Mouse (Mus musculus): ENCODE results near the gene Vps52.
"Not testable (repeated sequence)": the region's sequence is repeated elsewhere in the genome, so short reads cannot be mapped to it uniquely, and the experiment has no call there.

Gene Vps52

DNA sequence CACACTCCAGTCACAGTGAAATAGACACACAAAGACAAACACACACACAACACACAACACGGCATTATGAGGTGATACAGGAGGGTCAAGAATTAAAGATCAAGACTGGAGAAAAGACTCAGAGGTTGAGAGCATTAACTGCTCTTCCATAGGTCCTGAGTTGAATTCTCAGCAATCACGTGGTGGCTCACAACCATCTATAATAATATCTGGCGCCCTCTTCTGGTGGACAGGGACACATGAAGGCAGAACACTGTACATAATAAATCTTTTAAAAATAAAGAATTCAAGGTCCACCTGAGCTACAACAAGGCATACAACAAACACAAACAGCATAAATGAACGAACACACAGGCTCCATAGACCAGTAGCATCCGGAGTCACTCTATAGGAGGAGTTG, 13.3 kb downstream of the Vps52 start:
- DNase-seq: no peak

DNA sequence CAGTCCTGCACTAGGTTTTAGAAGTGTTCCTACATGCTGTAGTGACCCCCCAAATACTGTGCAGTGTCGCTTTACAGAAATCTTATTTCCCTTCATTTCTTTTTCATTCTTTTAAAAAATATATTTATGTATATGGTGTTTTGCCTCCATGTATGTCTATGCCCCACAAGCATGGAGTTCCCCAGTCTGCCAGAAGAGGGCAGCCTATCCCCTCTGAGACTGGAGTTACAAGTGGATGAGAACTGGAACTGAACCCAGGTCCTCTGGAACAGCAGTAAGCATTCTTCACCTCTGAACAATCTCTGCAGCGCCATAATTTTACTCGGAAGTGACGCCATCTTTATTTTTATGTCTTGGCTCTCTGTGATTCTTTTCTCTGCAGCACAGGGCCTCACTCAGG, 13.8 kb downstream of the Vps52 start:
- DNase-seq: no peak

DNA sequence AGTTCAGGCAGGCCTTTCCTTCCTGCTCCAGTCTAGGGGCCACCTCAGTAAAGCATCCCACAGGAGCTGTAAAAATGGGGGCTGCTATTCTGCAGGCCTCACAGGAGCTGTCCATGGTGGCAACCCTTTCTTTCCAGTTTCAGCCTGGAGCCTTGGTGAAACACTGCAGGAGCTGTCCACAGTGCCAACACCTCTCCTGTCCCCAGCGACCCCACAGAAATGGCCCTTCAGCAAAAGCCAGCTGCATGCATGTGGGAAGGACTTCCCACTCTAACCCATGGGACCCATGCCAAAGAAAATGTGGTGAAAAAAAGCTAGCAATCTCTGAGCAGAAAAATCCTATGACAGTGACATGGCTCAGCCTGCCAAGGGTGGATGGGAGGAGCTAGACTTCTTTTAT, 17.1 kb downstream of the Vps52 start:
- DNase-seq: no peak

DNA sequence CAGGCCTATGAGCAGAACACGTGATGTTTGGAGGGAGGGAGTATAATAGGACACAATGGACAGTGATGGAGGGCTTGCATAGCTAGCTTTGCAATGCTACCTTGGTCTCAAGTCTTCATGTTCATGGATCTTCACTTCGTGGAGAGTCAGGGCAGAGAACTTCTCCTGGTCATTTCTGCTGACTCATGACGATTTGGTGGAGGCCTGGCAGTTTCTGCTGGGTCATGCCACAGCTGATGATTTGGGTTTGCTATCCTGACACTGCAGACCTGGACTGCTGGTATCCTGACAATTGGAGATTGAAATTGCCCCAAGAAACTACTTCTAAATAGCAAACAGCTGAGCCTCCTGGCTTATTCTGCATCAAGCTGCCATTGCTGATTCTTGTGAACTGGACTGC, 18.0 kb downstream of the Vps52 start:
- no peak for DNase-seq

DNA sequence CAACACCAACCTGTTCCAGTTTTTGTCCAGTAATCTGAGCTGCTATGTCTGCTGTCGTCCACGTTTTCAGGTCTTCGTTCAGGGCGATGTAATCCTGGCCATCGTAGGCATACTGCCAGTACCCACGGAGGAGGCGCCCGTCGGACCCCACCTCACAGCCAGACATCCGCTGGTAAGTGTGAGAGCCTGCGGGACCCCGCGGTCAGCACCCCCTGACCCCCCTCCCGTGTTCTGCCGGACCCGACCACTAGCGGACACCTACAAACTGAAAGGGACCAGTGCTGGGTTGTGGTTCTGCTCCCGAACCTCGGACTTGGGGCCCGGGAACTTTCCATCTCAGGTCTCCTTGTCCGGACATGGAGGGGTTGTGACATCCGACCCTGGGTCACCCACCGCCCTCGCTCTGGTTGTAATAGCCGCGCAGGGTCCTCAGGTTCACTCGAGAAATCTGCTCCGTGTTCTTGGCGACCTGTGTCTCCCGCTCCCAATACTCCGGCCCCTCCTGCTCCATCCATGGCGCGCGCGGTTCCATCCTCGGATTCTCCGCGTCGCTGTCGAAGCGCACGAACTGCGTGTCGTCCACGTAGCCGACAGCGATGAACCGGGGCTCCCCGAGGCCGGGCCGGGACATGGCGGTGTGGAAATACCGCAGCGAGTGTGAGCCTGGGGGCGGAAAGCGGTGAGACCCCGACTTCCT, 22.4 kb downstream of the Vps52 start:
- DNase-seq: no peak

DNA sequence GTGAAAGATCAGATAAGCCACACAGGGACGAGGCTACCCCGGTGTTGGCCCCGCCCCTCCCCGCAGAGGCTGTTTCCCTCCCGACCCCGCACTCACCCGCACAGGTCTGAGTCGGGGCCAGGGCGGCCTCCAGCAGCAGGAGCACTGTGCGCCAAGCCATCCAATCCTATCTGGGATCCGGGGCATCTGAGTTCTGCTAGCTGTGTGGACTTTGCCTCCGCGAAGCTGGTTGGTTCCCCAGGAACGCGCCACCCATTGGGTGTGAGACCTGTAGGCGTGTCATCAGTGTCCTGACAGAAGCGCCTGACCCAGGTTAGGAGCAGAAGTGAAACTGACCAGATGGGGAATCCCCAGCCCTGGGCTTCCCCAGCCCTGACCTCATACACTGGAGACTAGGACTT, 23.0 kb downstream of the Vps52 start:
- no peak for DNase-seq

DNA sequence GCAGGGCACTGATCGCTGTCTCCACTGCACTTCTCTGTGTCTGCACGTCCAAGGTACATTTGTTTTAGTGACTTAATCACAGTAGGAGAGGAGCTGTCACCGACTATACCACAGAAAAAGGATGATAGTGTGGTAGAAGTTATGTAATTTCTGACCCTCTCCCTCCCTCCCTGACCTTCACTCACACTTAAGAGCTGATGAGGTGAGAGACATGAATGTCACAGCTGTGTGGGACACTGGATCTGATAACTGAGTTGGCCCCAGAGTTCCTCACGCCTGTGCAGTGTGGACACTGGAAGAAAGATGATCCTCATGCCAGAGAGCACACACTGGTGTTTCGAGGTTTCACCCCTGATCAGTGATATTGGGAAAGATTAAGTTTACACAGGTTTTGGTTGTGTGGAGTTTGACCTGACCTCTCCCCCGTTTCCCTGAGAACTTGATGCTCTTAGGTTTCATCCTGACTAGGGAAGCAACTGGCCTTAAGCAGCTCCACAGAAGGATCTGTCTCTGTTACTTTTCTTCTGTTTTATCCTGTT, 24.0 kb downstream of the Vps52 start:
- DNase-seq: no peak

DNA sequence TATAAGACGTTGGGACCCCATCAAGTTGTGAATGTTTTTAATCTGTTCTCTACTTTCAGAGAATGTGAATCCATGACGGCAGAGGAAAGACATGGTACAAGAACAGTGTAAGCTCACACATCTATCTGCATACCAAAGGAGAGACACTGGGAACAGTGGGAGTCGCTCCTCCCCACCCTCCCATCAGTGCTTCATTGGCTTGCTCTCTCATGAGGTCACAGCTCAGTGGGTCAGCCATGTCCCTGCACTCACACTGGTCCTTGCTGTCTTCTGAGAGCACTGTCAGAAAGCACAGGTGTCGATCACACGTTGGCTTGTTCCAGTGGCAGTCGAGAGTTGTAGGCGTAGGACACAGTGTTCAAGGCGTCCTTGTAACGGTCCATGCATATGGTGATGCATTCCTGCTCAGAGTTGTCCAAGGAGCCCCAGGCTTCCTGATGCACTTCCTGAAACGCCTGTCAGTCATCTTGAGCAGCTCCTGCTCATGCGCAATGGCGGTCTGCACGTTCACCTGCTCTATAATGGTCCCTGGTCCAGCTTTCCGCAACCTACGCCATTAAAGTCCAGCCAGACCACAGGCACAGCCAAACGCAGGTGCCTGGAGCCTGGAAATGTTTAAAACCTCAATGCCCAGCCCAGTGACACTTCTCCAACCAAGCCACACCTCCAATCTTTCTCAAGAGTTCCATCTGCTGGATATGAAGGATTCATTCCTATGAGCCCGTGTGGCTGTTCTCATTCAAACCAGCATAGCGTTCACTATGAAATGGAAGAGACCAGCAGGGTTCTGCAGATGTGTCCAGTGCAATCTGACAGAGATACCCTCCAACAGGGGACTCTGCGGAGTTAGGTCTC, 24.8 kb downstream of the Vps52 start:
- DNase-seq: no peak

DNA sequence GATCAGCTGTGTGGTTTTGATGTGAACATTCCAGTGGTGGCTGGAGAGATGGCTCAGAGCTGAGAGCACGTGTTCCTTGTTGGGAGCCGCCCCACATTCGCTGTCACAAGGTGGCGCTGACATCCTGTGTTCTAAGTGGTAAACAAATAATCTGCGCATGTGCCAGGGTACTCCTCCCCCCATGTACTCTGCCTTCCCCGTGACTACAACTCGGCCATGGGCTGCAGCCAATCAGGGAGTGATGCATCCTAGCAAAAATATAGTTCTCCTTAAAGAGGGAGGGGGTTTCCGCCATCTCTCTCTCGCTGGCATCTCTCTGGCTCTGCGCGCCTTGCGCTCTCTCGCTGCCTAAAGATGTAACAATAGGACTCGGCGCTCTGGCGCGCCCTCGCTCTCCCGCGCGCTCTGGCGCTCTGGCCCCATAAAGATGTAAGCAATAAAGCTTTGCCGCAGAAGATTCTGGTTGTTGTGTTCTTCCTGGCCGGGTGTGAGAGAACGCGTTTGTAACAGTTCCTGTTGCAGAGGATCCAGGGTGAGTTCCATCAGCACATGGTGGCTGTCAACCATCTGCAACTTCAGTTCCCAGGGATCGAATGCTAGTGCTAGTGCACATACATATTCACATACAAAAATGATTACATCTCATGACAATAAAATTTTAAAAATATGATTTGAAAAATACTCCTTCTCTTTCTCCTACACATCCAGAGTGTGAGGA, 25.7 kb downstream of the Vps52 start:
- peak; percentile 91 for DNase-seq

DNA sequence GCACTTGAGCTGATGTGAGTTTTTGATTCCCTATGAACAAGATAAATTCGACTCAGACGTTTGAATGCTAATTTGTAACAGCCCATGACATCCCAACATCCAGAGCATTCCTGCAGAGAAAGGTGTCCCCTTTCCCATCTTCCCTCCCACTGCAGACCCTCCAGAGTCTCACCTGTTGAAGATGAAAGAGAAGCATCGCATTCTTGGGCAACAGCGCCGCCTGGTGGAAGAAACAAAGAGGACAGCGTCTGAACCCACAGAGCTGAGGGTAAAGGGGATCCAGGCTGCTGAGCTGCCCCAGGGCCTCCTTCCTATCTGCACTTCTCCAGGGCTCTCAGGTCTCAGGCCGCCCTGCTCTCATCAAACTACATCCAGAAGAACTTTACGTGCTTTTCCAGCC, 26.5 kb downstream of the Vps52 start:
- DNase-seq: not testable (repeated sequence)

DNA sequence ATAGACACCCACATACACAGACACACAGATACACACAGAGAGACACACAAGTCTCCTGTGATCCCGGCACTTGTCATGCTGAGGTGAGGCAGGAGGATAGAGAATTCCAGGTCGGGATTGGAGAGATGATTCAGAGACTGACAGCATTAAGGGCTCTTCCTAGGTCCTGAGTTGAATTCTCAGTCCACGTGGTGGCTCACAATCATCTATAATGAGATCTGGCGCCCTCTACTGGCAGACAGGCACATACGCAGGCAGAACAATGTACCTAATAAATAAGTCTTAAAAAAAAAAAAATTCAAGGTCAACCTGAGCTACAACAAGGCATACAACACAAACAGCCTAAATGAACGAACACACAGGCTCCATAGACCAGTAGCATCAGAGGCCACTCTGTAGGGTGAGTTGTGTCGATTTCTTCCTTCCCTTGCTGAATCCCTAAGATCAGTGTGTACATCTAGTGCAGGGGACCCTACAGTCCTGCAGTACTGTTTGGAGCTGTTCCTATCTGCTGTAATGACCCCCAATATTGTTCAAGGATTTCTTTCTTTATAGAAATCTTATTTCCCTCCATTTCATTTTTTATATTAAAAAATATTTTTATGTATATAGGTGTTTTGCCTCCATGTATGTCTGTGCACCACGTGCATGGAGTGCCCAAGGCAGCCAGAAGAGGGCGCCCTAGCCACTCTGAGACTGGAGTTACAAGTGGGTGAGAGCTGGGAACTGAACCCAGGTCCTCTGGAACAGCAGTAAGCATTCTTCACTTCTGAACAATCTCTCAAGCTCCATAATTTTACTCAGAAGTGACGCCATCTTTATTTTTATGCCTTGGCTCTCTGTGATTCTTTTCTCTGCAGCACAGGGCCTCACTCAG, 36.4 kb downstream of the Vps52 start:
- peak; percentile 39 for DNase-seq

DNA sequence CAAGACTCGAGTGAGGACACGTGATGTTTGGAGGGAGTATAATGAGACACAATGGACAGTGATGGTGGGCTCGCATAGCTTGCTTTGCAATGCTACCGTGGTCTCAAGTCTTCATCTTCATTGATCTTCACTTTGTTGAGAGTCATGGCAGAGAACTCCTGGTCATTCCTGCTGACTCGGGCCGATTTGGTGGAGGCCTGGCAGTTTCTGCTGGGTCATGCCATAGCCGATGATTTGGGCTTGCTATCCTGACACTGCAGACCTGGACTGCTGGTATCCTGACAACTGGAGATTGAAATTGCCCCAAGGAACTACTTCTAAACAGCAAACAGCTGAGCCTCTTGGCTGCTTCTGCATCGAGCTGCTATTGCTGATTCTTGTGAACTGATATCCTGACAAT, 39.3 kb downstream of the Vps52 start:
- no peak for DNase-seq

DNA sequence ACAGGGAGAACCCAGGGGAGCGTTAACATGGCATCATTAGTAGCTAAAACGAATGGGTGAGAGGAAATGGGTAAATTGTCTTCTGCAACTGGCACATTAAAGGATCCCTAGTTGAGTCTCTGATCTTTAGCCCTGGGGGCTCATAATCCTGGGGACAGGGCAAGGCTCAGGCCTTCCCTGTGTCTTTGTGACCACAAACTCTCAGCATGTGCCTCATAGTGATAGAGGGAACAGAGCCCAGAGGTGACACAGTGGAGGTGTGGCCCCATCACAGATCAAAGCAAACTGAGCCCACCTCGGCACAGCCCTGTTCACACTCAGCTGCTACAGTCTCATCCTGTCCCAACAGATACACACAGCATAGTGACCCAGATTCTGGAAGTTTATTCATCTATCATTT, 40.0 kb downstream of the Vps52 start:
- DNase-seq: no peak

DNA sequence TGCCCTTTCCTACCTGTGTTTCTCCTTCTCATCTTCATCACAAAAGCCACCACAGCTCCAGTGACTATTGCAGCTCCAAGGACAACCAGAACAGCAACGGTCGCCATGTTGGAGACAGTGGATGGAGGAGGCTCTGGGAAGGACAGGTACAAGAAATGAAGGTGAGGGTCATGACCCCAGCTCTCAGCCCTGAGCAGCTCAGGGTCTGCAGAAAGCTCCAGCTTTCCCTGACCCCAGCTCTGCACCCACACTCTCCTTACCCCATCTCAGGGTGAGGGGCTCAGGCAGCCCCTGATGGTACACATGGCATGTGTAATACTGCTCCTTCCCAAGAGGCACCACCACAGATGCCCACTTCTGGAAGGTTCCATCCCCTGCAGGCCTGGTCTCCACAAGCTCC, 41.4 kb downstream of the Vps52 start:
- not testable (repeated sequence) for DNase-seq

DNA sequence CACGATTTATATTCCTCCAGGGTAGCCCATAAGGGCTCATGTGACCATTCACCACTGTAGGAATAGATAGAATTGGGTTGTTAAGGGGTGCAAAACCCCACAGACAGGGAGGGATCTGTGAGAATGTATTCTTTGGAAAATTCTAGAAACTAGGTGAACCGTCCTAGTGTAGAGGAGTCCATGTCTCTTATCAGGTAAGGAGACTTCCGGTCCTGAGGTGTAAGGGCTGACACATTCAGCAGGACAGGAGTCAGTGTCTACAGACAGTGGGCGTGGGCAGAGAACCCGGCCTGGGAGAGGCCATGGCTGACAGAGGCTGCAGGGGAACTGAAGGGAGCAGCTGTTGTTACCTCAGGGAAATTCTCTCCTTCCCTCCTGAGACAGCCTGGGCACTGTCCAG, 43.1 kb downstream of the Vps52 start:
- DNase-seq: not testable (repeated sequence)

DNA sequence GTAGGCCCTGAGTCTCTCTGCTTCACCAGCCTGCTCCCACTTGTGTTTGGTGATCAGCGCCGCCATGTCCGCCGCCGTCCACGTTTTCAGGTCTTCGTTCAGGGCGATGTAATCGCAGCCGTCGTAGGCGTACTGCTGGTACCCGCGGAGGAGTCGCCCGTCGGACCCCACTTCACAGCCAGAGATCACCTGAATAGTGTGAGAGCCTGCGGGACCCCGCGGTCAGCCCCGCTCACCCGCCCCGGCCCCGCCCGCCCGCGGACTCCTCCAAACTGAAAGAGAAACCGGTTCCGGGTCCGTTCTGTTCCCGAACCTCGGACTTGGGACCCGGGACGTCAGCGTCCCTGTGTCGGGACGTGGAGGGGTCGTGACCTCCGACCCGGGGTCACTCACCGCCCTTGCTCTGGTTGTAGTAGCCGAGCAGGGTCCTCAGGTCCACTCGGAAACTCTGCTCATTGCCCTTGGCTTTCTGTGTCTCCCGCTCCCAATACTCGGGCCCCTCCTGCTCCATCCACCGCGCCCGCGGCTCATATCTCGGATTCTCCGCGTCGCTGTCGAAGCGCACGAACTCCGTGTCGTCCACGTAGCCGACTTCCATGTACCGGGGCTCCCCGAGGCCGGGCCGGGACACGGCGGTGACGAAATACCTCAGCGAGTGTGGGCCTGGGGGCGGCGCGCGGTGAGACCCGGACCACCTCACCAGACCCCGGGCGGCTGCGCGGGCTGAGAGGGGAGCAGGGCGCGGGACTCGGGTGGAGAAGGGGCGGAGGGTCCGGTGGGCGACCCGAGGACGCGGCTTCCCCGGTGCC, 43.9 kb downstream of the Vps52 start:
- DNase-seq: no peak

DNA sequence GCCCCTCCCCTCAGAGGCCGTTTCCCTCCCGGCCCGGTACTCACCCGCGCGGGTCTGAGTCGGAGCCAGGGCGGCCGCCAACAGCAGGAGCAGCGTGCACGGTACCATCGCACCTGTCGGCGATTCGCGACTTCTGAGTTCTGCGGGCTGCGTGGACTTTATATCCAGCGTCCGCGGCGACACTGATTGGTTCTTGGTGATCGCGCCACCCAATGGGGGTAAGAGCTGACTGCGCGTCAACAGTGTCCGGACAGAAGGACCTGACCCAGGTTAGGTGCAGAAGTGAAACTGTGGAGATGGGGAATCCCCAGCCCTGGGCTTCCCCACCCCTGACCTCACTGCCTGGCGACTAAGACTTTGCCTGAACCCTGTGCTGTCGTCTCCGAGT, 44.5 kb downstream of the Vps52 start, which contains the start of gene H2-K1:
Gene H2-K1 (minus strand): TSS at position 198 of the 388 bp plus-strand sequence.
- peak; percentile 77 for DNase-seq

DNA sequence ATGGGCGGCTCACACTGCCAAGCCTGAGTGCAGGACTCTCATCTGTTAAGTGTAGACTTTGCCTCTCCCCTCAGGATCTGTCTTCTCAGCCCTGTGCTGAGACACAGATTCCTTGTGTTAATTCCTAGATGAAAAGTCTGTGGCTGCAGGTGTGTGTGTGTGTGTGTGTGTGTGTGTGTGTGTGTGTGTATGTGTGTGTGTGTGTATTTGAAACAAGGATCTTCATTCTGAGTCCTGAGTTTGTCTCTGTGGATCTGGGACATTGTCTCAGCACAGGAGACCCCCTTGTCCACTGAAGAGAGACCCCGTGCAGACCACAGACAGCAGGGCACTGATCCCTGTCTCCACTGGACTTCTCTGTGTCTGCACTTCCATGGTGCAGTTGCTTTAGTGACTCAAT, 45.2 kb downstream of the Vps52 start:
- not testable (repeated sequence) for DNase-seq

DNA sequence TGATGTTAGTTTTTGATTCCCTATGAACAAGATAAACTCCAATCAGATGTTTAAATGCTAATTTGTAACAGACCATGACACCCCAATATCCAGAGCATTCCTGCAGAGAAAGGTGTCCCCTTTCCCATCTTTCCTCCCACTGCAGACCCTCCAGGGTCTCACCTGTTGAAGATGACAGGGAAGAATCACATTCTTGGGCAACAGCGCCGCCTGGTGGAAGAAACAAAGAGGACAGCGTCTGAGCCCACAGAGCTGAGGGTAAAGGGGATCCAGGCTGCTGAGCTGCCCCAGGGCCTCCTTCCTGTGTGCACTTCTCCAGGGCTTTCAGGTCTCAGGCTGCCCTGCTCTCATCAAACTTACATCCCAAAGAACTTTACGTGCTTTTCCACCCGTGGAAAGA, 47.8 kb downstream of the Vps52 start:
- DNase-seq: no peak

DNA sequence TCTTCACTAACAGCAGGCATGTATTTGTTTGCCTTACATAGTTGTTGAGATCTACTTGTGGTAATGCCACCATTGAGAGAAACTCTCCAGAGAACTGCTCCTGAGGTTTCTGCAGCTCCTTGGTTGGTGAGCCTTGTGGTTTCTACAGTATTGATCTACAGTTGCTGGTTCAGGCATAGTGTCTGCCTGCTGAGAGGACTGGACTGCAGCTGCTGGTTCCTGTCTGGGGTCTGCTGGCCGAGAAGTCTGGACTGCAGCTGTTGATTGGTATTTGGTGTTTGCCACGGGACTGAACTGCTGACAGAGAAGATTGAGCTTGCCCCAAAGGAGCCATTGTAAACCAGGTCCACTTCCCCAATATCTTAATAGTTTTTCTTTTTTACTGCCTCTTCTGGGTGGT, 51.0 kb downstream of the Vps52 start:
- no peak for DNase-seq

DNA sequence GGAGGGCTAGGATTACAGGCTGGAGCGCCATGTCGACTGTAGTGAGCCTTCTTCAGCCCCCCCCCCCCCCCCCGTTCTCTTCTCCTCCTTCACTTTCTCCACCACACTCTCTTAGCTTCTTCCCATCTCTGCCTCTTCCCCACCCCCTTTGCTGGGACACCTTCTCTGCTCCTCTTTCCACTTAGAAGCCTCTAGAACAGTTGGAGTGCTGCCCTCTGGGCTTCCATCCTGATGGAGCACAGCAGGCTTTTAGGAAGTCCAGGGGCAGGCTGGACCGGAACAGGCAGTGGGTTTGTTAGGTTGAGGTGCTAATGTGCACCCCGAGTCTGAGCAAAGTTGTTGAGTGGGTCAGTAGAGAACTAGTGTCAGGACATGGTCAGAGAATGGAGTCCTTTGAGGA, 54.5 kb downstream of the Vps52 start:
- DNase-seq: no peak

DNA sequence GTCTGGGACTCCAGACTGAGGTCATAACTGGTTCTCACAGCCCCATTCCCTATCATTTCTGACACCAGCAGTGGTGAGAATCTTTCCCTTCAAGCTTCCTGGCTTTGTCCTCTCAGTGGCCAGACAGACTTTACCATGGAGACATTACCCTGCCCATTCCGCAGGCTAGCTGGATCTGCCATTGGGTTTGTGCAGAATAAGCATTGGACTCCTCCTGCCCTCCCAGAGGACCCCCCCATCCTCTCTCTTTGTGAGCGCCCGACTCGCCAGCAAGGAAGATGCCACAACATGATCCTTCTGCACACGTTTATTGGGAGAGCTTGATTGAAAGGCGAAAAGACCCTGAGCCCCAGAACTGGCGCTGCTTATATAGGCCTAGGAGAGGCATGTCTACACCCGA, 57.8 kb downstream of the Vps52 start:
- DNase-seq: no peak
